12 mouse cellular contexts compared by ENCODE assay signal in genomic region chr4:117405999-117406398, GRCm38 (mm10).
DNase-seq lines count a peak whose midpoint lies in the region; ATAC-seq lines count a peak whose summit lies in the region.
"Had no signal": no experiment of that assay in that cellular context is flagged by ENCODE, and none has a peak within 500 bp of the region (broad histone marks: within the 10 kb centered on the region; RNA-seq: fewer than 3 reads in every experiment).

No protein-coding gene starts in this region.

- H3K9ac ChIP-seq in neural tube, embryonic 11.5 days (ENCODE audit: low read length) = no peak overlapping the region
- no peak overlapping the region for H3K9ac ChIP-seq in limb, embryonic 12.5 days (replicated peaks)
- H3K9ac ChIP-seq: embryonic facial prominence, embryonic 12.5 days had no signal

- peaks cover 20% of the 10 kb centered on the region for H3K4me1 ChIP-seq in neural tube, embryonic 11.5 days (ENCODE audit: control insufficient read depth, insufficient read depth, low read length)
- H3K4me1 ChIP-seq in limb, embryonic 12.5 days (replicated peaks) = peaks cover 64% of the 10 kb centered on the region

- H3K27me3 ChIP-seq in neural tube, embryonic 11.5 days (ENCODE audit: control insufficient read depth, insufficient read depth, low read length) = peaks cover 88% of the 10 kb centered on the region
- no peaks in the 10 kb centered on the region for H3K27me3 ChIP-seq in limb, embryonic 12.5 days
- H3K27me3 ChIP-seq: embryonic facial prominence, embryonic 12.5 days had no signal

- 49% methylated on average over 9 of the region's 9 CpGs for WGBS in neural tube, embryonic 11.5 days
- 15% methylated on average over 9 of the region's 9 CpGs for WGBS in limb, embryonic 12.5 days

- no peak overlapping the region for H3K4me3 ChIP-seq in neural tube, embryonic 11.5 days (ENCODE audit: low read depth, low read length)
- no peak overlapping the region for H3K4me3 ChIP-seq in limb, embryonic 12.5 days (replicated peaks)
- H3K4me3 ChIP-seq: embryonic facial prominence, embryonic 12.5 days had no signal

- no peak overlapping the region for H3K4me2 ChIP-seq in neural tube, embryonic 11.5 days (ENCODE audit: low read depth)
- H3K4me2 ChIP-seq in limb, embryonic 12.5 days = peak overlapping the region; percentile 38
- H3K4me2 ChIP-seq: embryonic facial prominence, embryonic 12.5 days had no signal

- peak overlapping the region; percentile 42; the same call in 1 of the 2 replicates for H3K27ac ChIP-seq in neural tube, embryonic 11.5 days (ENCODE audit: low read depth, low read length)
- peak overlapping the region; percentile 80 for H3K27ac ChIP-seq in limb, embryonic 12.5 days
- H3K27ac ChIP-seq: embryonic facial prominence, embryonic 12.5 days had no signal

- no peak for DNase-seq in neural tube, embryonic 11.5 days (ENCODE audit: low spot score)
- no peak for DNase-seq in neural tube, embryonic 10.5 days (ENCODE audit: extremely low spot score, low spot score)
- DNase-seq in cerebellum, postnatal 14 days = peak; percentile 74 to 80
- peak; percentile 1 for DNase-seq in gonadal fat pad, adult 2 months (ENCODE audit: low read depth)
- DNase-seq in urinary bladder, postnatal 14 days (ENCODE audit: low spot score) = no peak
- DNase-seq in testis, postnatal 14 days (ENCODE audit: low spot score) = no peak
- DNase-seq in natural killer cell, adult 2 months (ENCODE audit: low spot score in 2 of 2) = no peak
- DNase-seq: adrenal gland, adult 8-10 months; kidney, adult 8-10 months; lung, postnatal 14 days had no signal

- no peaks in the 10 kb centered on the region for H3K36me3 ChIP-seq in neural tube, embryonic 11.5 days (ENCODE audit: control insufficient read depth, insufficient read depth, low read length)
- no peaks in the 10 kb centered on the region for H3K36me3 ChIP-seq in limb, embryonic 12.5 days
- H3K36me3 ChIP-seq: embryonic facial prominence, embryonic 12.5 days had no signal

- no peak for ATAC-seq in neural tube, embryonic 11.5 days (ENCODE audit: insufficient read depth, low FRiP score, low TSS enrichment)
- ATAC-seq in limb, embryonic 12.5 days (ENCODE audit: insufficient number of reproducible peaks, insufficient read depth, low FRiP score, low TSS enrichment, low read depth) = no peak

- H3K9me3 ChIP-seq in neural tube, embryonic 11.5 days (ENCODE audit: control insufficient read depth, low read length) = no peaks in the 10 kb centered on the region
- no peaks in the 10 kb centered on the region for H3K9me3 ChIP-seq in limb, embryonic 12.5 days
- H3K9me3 ChIP-seq: embryonic facial prominence, embryonic 12.5 days had no signal

Comparison
In these comparisons a context has a peak if more than half of its experiments do, and no peak if none do; other contexts are left out.
1. DNase-seq: peak in cerebellum, postnatal 14 days (2 of 2) and gonadal fat pad, adult 2 months (single experiment); none in neural tube, embryonic 11.5 days (single experiment), neural tube, embryonic 10.5 days (single experiment), urinary bladder, postnatal 14 days (single experiment), testis, postnatal 14 days (single experiment) and natural killer cell, adult 2 months (0 of 2).